Mouse (Mus musculus): ENCODE results near the gene Tubgcp3. TPM values are rescaled to one million over a fixed set of nuclear protein-coding genes. Genes with fewer than 3 reads are reported as not detected.
"Not testable (repeated sequence)": the region's sequence is repeated elsewhere in the genome, so short reads cannot be mapped to it uniquely, and the experiment has no call there.

Tubgcp3 gene
- total RNA-seq, 1 experiment from 2014 or later = 53.4 TPM

DNA sequence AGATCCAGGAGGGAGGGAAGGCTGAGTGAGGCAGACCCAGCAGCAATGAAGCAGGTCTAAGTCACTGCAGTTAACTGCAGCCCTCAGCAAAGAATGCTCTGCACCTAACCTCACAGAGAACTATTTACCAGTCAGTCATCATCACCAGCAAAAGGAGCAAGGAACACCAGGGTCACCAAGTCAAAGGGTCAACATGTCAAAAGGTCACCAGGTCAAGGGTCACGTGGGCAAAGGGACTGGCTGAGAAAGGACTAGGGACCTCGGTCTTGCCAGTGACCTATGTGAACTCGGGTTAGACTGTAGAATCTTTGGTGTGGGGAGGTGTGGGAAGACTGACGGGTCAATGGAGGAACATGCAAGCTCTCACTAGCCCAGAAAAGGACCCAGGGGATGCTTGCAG, 25.5 kb downstream of the Tubgcp3 start:
- no peak for ATAC-seq (replicated peaks; ENCODE audit: insufficient number of reproducible peaks, low FRiP score, low TSS enrichment, poor library complexity, severe bottlenecking)

DNA sequence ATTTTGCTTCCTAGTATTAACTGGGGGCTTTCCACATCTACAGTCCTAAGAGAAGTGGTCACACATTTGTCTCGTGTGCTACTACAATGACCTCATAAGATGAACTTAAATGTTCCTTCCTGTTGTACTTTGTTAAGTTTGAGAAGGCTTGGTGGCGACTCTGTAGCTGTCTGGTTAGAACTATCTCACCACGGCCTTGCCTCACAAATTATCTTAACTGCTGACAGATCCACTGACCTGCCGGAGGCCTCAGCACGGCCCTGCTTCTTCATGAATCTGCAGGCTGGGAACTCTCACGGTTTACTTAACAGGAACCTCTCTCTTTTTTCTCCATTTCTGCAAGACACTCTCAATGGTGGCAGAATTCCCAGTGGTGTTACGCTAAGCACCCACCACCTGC, 27.2 kb downstream of the Tubgcp3 start:
- ATAC-seq (replicated peaks; ENCODE audit: insufficient number of reproducible peaks, low FRiP score, low TSS enrichment, poor library complexity, severe bottlenecking) = no peak

DNA sequence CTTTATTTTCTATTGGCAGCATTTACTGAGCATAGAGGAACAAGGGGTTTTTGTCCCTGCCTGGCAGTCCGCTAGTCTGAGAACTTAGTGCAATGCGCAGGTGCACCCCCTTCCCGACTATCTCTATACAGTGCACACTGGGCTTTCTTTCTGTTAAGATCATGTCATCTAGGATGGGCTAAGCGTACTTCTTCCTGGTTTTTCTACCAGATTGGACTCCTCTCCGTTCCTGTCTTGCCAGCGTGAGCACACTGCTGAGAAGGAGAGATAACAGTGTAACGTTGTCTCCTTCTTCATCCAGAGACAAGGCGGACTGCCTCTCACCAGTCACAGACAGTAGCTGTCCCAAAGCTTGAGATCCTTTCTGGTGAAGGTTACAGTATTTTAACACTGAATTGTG, 27.7 kb downstream of the Tubgcp3 start:
- ATAC-seq (replicated peaks; ENCODE audit: insufficient number of reproducible peaks, low FRiP score, low TSS enrichment, poor library complexity, severe bottlenecking) = no peak

DNA sequence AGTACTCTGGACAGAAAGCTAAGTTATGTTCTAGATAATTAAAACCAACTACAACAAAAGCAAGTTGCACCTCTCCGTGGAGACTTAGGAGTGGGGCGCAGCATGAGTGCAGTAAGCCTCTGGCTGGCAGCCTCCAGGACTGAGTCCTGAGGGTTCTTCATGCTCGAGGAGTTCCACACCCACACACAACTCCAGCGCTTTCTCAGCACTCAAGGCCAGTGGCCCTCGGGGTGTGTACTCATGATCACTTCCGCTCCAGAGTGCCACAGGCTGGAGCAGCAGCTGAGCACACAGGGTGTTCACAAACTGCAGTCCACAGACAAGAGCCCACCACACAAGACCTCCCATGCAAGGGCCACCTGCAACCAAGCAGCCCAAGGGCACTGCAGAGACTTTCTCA, 30.5 kb downstream of the Tubgcp3 start:
- ATAC-seq (replicated peaks; ENCODE audit: insufficient number of reproducible peaks, low FRiP score, low TSS enrichment, poor library complexity, severe bottlenecking) = no peak

DNA sequence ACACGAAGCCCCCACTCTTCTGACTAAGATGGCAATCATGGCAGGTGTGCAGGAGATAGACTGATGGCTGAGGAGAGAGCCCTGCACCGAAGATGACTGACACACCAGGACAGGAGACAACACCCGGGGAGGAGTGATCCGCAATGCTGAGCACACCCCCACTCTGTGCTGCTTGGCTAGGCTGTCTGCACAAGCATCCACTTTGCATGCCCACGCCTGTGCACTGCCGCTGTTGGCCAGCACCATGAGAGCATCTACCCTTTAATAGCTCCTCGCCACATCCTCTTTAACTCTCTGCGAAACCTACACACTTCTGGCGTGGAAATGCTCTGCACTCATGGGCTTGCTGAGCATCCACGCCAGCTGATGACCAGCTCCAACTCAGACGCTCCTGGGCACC, 33.6 kb downstream of the Tubgcp3 start:
- ATAC-seq (replicated peaks; ENCODE audit: insufficient number of reproducible peaks, low FRiP score, low TSS enrichment, poor library complexity, severe bottlenecking) = no peak

DNA sequence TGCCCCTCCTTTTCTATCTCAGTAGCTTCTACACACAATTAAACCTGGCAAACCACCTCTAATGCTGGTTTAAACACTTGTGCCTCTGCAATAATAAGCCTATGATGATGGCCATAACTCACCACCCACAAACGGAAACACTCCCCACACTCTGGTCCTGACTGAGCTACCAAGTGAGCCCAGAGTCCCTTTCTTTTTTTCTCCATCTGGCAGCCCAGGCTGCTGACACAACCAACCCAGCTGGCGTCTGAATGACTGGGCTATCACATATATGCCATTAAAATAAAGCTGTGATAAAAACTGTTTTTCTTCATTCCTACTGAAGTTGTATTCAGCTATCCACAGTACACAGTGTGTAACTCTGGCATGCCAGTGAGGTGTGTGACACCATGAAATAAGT, 36.7 kb downstream of the Tubgcp3 start:
- no peak for ATAC-seq (replicated peaks; ENCODE audit: insufficient number of reproducible peaks, low FRiP score, low TSS enrichment, poor library complexity, severe bottlenecking)

DNA sequence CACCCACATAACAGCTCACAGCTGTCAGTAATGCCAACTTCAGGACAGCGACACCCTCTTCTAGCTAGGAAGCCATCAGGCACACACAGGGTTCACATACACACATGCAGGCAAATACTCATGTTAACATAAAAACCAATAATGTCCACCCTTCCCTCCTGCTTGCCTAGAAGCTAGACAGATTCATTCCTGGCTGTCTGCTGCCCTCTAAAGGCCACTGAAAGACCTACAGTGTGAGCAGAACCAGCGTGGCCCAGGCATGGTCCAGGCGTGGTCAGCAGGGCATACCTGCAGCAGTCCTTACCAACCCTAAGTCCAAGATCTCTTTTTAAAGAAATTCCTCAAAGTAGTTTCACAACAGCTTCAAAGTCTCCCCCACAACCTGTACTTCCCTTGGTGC, 43.0 kb downstream of the Tubgcp3 start:
- ATAC-seq (replicated peaks; ENCODE audit: insufficient number of reproducible peaks, low FRiP score, low TSS enrichment, poor library complexity, severe bottlenecking) = no peak

DNA sequence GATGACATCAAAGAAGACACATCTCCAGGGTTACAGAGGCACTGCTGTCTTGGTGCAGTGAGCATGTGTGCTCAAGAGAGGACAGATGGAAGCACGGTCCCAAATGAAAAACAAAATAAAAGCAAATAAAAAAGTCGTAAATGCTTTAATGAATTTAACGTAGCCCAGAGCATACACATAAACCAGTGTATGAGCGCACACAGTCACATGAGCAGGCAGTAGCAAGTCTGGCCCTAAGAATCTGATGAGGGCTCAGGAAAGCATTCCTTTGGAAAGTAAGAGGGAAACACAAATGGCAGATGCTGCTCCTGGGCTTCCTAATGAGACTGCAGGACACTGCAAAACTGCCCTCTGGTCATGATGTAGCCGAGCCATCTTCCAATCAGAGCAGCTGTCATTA, 46.2 kb downstream of the Tubgcp3 start:
- ATAC-seq (replicated peaks; ENCODE audit: insufficient number of reproducible peaks, low FRiP score, low TSS enrichment, poor library complexity, severe bottlenecking) = no peak

DNA sequence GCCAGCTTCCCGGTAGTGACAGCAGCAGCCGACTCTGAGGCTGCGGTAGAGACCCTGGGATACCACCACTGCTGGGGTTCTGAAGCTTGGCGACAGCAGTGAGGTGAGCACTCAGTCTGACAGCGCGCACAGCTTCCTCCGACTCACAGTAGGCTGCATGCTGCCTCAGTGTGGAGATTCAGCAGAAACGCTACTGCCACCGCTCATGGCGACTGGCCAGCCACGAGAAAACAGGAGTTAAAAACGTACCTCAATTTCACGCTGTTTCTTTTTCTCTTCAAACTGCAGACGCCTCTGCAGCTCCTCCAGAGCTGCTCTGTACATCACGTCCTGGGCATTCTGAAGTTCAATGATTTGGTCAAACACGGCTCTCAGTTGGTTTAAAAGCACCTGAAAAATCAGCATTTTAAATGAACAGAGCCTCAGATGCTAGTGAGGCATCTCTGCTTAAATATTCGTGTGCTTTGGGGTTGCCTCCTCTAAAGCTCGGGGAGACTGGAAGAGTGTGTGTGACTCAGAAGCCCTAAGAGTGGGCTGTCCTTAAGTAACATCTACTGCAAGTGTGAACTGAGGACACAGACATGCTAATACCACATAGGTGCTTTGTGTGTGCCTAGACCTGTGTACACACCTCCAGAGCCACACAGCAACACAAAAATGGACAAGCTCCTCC, 50.4 kb downstream of the Tubgcp3 start:
- no peak for ATAC-seq (replicated peaks; ENCODE audit: insufficient number of reproducible peaks, low FRiP score, low TSS enrichment, poor library complexity, severe bottlenecking)

DNA sequence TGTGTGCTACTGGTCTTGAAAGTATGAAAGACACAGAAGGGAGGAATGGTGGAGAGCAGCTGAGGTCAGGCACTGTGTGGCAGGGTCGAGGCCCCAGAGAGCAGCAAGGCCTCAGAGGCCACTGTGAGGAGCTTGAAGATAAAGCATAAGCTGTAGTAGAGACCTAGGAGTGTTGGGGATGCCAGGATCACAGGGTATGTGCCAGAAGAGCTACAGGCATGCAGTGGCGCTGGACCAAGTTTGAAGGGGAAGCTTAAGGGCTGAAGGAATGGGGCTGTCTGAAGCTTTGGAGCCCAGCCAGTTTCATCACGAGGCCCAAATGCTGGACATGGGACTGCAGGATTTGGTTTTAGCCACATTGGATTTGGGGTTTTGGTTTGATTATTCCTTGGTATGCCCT, 54.7 kb downstream of the Tubgcp3 start:
- not testable (repeated sequence) for ATAC-seq (replicated peaks; ENCODE audit: insufficient number of reproducible peaks, low FRiP score, low TSS enrichment, poor library complexity, severe bottlenecking)

DNA sequence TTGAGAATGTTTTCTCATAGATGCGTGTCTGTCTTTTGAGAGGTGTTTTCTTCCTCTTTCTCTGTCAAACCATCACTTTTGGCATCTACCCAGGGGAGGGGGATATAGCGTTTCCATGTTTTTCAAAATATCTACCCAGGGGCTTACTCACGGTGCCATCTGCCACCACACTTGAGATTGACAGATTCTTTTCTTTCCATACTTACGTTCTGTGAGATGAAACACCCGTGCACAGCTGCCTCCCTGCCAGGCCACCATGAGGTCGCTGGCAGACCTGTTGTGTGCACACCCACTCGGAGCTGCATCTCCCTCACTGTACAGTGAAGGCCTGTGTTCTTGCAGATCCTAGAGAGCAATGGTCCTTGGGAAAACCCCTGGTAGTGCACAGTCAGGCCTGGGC, 58.8 kb downstream of the Tubgcp3 start:
- ATAC-seq (replicated peaks; ENCODE audit: insufficient number of reproducible peaks, low FRiP score, low TSS enrichment, poor library complexity, severe bottlenecking) = no peak

DNA sequence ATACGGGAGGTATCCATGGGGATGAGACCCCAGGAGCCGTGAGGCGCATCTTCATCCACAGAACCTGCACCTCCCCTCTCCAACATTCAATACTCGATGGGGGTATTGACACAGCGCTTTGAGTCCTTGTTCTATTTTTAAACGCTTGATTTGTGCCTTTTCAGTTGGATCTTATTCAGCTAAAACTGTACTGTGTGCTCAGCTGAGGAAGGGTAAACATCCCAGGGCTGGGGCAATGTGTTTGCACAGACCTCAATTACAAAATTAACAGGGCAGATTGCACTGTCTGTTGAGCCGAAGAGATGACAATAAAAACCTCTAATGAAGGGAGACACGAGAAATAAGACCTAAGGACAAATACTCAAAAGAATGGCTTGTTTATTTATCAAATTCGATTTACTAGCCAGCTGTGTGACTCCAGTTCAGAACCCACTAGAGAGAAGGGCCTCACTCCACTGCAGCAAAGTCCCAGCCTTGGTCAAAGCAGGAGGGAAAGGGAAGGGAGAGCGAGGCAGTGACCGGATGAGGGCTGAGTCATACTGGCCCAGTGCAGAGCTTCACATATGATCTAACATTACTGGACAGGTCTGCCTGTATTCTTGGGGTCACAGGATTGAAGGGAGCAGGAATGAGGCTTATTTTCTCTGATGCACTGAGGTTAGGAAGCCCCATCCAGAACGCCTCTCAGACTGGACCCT, 62.1 kb downstream of the Tubgcp3 start:
- ATAC-seq (replicated peaks; ENCODE audit: insufficient number of reproducible peaks, low FRiP score, low TSS enrichment, poor library complexity, severe bottlenecking) = no peak

DNA sequence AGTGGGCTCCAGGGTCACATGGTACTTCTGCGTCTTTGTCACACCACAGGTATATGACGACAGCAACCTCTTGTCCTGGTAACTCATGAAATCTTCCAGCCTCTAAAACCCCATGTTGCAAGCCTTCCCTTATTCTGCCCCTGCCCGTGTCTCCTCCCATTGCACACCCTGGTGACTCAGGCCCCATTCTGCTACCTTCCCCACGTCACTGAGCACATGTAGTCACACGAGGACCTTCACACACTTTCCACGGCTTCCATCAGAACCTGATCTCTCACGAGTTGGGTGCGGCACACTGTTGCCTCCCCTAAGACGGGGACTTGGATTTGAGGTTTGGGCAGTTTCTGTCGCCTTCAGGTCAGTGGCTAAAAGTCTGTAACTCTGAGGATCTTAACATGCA, 63.2 kb downstream of the Tubgcp3 start:
- ATAC-seq (replicated peaks; ENCODE audit: insufficient number of reproducible peaks, low FRiP score, low TSS enrichment, poor library complexity, severe bottlenecking) = no peak

DNA sequence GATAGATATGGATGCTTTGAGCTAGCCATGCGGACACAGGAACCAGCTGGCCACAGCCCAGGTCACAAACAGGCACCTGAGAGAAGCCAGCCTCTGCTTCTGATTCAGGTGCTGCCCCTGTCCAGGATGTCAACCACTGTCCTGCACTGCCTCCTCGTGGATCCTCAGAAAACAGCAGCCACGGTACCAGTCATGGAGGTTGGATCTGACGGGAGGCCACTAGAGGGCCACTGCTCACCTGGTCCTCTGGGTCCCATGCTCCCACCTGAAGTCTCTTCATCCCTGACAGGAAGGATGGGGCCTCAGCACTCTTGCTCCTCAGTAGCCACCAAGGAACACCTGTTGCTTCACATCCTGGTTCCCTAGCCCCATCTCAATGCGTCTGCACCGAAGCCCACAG, 64.8 kb downstream of the Tubgcp3 start:
- no peak for ATAC-seq (replicated peaks; ENCODE audit: insufficient number of reproducible peaks, low FRiP score, low TSS enrichment, poor library complexity, severe bottlenecking)

DNA sequence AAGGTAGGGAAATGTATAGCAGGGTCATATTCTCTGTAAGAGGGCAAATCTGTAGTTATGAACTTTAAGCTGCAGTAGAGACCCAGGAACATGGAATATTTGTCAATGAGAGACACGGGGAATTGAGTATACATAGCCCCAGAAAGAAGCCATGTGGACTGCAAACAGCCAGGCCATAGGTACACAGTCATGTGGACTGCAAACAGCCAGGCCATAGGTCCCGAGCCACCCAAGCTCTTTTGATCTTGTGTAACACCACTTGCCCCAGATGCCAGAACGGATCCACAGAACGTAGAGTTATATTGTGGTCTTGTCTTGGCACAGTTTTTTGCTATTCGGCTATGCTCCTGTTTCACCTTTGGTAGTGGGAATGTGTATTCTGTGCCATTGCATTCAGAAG, 88.3 kb downstream of the Tubgcp3 start:
- ATAC-seq (replicated peaks; ENCODE audit: insufficient number of reproducible peaks, low FRiP score, low TSS enrichment, poor library complexity, severe bottlenecking) = no peak

DNA sequence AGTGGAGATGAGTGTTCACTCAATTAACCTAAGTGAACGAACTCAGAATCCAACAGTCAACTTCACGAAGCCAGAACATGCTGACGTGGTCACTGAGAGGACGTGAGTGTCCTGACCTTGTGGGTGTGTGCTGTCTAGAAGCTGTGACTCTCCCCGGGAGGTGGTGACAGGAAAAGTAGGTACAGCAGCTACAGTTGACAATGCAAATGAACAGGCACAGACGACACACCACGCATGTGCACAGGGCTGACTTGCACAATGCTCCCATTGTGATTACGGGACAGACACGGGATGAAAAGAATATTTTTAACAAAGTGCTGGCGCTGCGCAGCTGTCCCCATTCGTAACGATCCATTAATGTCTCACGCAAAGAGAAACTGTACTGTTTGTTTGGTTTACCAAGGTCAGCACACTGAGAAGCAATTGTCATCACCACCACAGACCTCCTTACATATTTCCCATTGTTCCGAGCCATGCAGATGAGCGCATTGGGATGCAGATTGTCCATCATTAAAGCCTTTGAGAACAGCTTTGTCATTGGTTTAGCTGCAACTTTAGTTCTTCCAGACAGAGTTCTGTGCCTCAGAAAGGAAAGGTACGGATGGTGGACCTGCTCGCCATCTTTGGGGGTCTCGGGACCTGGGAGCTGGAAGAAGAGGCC, 92.6 kb downstream of the Tubgcp3 start:
- not testable (repeated sequence) for ATAC-seq (replicated peaks; ENCODE audit: insufficient number of reproducible peaks, low FRiP score, low TSS enrichment, poor library complexity, severe bottlenecking)

DNA sequence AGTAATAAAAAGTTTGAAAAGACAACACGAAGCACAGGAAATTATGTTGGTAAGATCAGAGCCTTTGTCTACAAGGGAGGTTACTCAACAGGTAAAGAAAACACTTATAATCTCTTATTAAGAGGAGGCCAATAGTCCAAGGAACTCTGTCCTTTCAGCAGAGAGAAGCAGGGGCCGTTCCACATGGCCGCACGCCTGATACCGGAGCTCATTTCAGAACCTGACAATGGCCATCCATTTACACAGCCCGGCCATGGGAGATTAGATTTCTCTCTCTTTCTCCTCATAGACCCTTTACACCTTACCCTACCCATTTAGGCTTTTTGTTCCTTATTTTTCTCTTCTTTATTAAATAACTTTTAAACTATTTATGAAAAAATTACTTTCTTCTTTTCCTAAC, 95.3 kb downstream of the Tubgcp3 start:
- ATAC-seq (replicated peaks; ENCODE audit: insufficient number of reproducible peaks, low FRiP score, low TSS enrichment, poor library complexity, severe bottlenecking) = no peak

DNA sequence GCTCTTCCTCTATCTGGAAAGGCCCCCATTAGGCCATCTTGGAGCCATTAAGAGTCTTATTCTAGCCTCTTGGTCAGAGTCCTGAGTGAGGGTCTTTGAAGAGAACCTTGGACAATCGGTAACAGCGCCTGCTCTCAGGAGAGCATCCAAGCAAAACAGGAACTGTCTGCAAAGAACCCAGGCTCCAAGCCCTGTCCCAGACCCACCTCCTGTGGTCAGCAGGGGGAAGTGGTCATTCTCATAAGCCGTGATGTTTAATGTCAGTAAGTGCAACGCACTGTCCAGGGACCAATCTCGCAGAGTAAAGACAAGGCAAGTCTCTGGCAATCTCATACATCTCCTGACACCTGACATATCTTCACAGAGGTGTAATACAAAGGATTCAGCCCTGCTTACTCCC, 96.0 kb downstream of the Tubgcp3 start:
- no peak for ATAC-seq (replicated peaks; ENCODE audit: insufficient number of reproducible peaks, low FRiP score, low TSS enrichment, poor library complexity, severe bottlenecking)

DNA sequence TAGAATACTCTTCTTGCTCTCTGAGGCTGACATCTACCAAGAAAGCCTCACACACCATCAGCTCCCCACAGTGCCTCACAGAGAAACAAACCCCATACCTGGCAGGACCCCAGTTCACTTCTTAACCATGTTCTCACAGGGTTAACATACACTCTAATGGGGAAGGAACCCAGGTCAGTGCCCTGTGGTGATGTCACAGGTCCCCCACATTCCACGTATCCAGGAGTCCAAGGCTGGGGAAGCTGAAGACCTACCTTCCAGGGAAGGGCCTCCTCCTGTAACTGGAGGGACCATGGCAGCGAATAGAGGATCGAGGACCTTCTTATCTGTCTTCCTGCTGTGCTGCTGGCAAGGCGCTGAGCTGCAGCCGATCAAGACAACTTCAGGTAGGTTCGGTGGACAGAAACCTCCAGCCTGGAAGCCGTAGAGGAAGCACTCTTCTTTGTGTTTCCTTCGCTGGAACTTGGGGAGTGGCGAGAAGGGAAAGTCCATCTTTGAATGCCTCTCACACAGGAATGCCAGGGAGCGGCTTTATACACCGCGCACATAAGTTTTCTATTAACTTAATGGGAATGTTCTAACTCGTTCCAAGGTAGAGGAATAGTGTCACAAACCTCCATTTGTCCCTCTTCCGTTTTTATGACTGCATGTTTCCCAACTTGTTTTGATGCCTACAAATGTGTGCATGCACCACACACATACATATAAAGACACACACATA, 99.1 kb downstream of the Tubgcp3 start, which contains the start of gene Spaca7:
Spaca7 (plus strand) TSS at position 216 of the 721 bp plus-strand sequence.
- no peak for ATAC-seq (replicated peaks; ENCODE audit: insufficient number of reproducible peaks, low FRiP score, low TSS enrichment, poor library complexity, severe bottlenecking)

Data from monocyte, adult 5-6 weeks (primary cell).